Mouse (Mus musculus) cerebellum, adult 2 months (tissue): ENCODE measurements around the gene Pepd. TPM values are rescaled to one million over a fixed set of nuclear protein-coding genes. Genes with fewer than 3 reads are reported as not detected.

Experiments
- DNase-seq, 2 experiments: peaks; one replicate each; pipeline ENCODE4 v3.0.0; 2021
- H3K27ac ChIP-seq: fragments of 200-500 bp; 2 replicates; pipeline ENCODE4 v1.5.1; 2012; ENCODE audit warnings: low read length, control low read depth, inconsistent platforms; ENCODE audit not compliant: insufficient read depth
- H3K27me3 ChIP-seq: fragments of 200-500 bp; 2 replicates; pipeline ENCODE4 v1.6.1; 2012; ENCODE audit warnings: inconsistent platforms, mild to moderate bottlenecking, low read length, moderate library complexity; ENCODE audit not compliant: control insufficient read depth, insufficient read depth
- H3K4me1 ChIP-seq: fragments of 200-500 bp; 2 replicates; pipeline ENCODE4 v1.6.1; 2011; ENCODE audit warnings: low read length; ENCODE audit not compliant: control insufficient read depth, insufficient read depth
- H3K4me3 ChIP-seq: fragments of 200-500 bp; replicated peaks from 2 replicates; pipeline ENCODE3; 2011; ENCODE audit warnings: mild to moderate bottlenecking, low read depth, low read length, control low read depth; ENCODE audit not compliant: insufficient read depth
- CTCF ChIP-seq: fragments of 200-500 bp; IDR thresholded peaks from 2 replicates; pipeline ENCODE4 v1.5.1; 2011; ENCODE audit warnings: low read depth, mild to moderate bottlenecking, control low read depth, low read length, moderate library complexity, borderline replicate concordance; ENCODE audit not compliant: insufficient read depth
- POLR2A ChIP-seq: fragments of 200-500 bp; IDR thresholded peaks from 2 replicates; pipeline ENCODE4 v1.6.1; 2011; ENCODE audit warnings: low read length, control low read depth, borderline replicate concordance; ENCODE audit not compliant: insufficient read depth
- WGBS: fragments of 180-500 bp; shearing (Covaris S2); methylation state at CpG from one replicate; pipeline ENCODE4 v1.1.7; 2018; 5-methylcytosine and 5-hydroxymethylcytosine counted together
- polyA plus RNA-seq: library from polyadenylated mRNA; depleted of rRNA; stranded (reverse); fragments of >200 nt; gene quantifications from 2 replicates; pipeline ENCODE4 v1.2.3, GENCODE M21; 2012; rRNA removed

The Pepd gene
- polyA plus RNA-seq, 1 experiment = 55.1 TPM

DNA sequence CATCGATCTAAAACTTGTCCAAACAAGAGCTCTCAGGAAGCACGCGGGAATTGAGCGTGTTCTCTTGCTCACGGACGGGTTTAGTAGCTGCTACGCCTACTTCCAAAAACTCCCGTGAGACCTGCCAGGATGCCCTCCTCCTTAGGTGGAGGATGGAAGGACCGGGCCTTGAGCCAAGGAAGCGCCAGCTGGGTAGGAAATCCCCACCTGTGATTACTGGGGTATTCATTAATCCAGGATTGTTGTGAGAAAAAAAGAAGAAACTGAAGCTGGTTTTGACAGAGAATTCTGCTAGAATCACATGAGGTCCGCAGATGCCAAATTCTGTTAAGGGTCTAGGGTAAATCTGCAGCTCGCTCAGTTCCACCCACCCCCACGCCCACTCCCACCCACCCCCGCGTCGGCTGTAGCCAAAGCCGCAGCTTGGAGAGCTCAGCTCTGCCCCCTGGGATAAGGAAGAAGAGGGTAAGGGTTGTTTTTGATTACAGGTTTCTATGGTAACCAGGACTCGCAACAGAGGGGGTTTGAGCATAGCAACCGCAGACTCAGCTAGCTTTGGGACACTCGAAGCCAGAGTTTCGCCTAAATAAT lies 174.2 kb downstream of the Pepd start:
- H3K27me3 ChIP-seq = no peaks in the 10 kb centered on the region; the same call in 1 of the 2 replicates
- no peak overlapping the region for H3K27ac ChIP-seq
- DNase-seq = peak; percentile 43 to 60
- no peak for TF ChIP-seq POLR2A
- no peak for TF ChIP-seq CTCF
- no peaks in the 10 kb centered on the region for H3K4me1 ChIP-seq
- under 1% methylated on average over 21 of the region's 21 CpGs for WGBS
- peak overlapping the region; percentile 11 for H3K4me3 ChIP-seq

DNA sequence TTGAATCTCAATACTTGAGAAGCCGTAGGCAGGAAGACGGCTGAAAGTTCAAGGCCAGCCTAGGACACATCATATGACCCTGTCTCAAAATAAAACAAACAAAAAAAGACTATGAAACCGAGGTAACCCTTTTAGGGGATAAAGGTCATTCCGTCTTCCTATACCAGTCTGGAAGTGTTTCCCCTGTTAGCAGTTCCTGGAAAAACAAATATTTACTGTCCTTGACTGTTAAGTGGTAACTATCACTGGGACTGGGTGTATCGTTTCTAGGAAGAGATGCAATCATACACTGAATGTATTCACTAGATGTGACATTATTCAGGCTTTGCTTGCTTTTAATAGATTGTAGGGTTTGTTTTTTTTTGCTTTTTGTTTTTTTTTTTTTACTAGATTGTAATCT lies 178.4 kb downstream of the Pepd start:
- 90% methylated on average over 5 of the region's 5 CpGs for WGBS
- TF ChIP-seq CTCF = no peak
- no peak for TF ChIP-seq POLR2A
- no peak overlapping the region for H3K27ac ChIP-seq
- no peak for DNase-seq
- H3K4me3 ChIP-seq = no peak overlapping the region
- no peaks in the 10 kb centered on the region; the same call in 1 of the 2 replicates for H3K27me3 ChIP-seq
- no peaks in the 10 kb centered on the region for H3K4me1 ChIP-seq

Other genes with a start within 250 kb of the Pepd start
- 29.5 and 30.1 TPM in 2 replicates for gene Chst8, start 99.7 kb upstream of the Pepd start, polyA plus RNA-seq
- gene Cebpg, start 144.2 kb downstream of the Pepd start, polyA plus RNA-seq = 25.1 and 25.3 TPM in 2 replicates
- gene Cebpa, start 206.9 kb downstream of the Pepd start, polyA plus RNA-seq = 4.8 and 5.0 TPM in 2 replicates